Mouse (Mus musculus) B cell, adult 2 months (primary cell): ENCODE data around the gene Bcas3.

Experiments used
- DNase-seq, 2 experiments: peaks; one replicate each; pipeline ENCODE4 v3.0.0; 2022

Gene Bcas3

DNA sequence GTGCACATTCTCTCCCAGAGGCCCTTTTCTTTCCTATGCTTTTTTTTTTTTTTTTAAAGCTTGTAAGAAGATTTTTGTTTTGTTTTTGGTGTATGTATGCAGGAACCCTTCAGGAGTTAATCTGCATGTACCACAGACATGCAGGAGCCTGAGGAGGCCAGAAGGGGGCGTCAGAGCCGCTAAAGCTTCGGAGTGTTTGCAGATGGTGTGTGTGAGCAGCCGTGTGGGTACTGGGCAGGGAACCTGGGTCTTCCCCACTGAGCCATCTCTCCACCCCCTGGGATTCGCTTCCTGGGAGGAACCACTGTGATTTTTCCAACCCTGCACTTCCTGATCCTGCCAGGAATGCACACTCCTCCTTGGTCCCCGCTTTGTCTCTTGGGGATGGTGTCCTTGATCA lies 497.8 kb downstream of the Bcas3 start:
- peak in 1 of 2 experiments; percentile 28 for DNase-seq

GRCm38 (mm10) chr11:85857997-85858698 lies 505.2 kb downstream of the Bcas3 start:
- no peak for DNase-seq

DNA sequence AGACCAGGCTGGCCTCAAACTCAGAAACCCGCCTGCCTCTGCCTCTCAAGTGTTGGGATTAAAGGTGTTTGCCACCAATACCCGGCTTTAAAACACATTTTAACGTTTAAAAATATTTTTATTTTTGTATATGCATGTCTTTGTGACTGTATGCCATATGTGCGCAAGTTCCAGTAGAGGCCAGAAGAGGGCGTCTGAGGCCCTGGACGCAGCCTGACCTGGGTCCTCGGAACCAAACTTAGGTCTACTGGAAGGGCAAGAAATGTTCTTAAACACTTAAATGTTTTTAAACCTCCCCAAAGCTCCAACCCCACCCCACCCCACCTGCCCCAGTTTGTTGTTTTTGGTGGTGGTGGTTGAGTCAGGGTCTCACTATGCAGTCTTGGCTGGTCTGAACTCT lies 511.4 kb downstream of the Bcas3 start:
- DNase-seq = peak in 1 of 2 experiments; percentile 34
